Mouse (Mus musculus): ENCODE measurements around the gene Ngfr. TPM values are rescaled to one million over a fixed set of nuclear protein-coding genes. Genes with fewer than 3 reads are reported as not detected.

Gene Ngfr
- total and polyA plus RNA-seq, 3 experiments: not detected

GRCm38 (mm10) chr11:95619081-95619480, 31.5 kb upstream of the Ngfr start:
- H3K4me1 ChIP-seq (ENCODE audit: control insufficient read depth in 1 of 2, insufficient read depth in 2 of 2, low read length in 2 of 2): no peaks in the 10 kb centered on the region
- H3K27ac ChIP-seq (ENCODE audit: control insufficient read depth, low read depth, low read length): no peak overlapping the region
- no peak overlapping the region for H3K4me3 ChIP-seq (ENCODE audit: control insufficient read depth in 1 of 2, insufficient read depth in 1 of 2, low read depth in 2 of 2, low read length in 2 of 2)
- H3K79me2 ChIP-seq (ENCODE audit: control insufficient read depth, insufficient read depth, low read length, poor library complexity): no peaks in the 10 kb centered on the region
- no peak overlapping the region for H3K9ac ChIP-seq (ENCODE audit: control insufficient read depth, low read depth, low read length, poor library complexity, severe bottlenecking)
- no peak for DNase-seq (ENCODE audit: low read depth, low spot score)
- no peaks in the 10 kb centered on the region for H3K36me3 ChIP-seq (ENCODE audit: control insufficient read depth in 1 of 2, insufficient read depth in 2 of 2, low read length in 2 of 2)
- TF ChIP-seq BHLHE40 (IDR thresholded peaks at IDR 0.05; ENCODE audit: borderline replicate concordance, low read depth, low read length): no peak
- TF ChIP-seq GATA1 (IDR thresholded peaks at IDR 0.05; ENCODE audit: low read depth, low read length): no peak
- no peak for TF ChIP-seq EP300 (IDR thresholded peaks at IDR 0.05; ENCODE audit: low read depth in 1 of 2, low read length in 2 of 2)
- no peak for TF ChIP-seq MYC (IDR thresholded peaks at IDR 0.05; ENCODE audit: low read depth, low read length)
- no peak for TF ChIP-seq UBTF (IDR thresholded peaks at IDR 0.05; ENCODE audit: borderline replicate concordance, insufficient read depth, low read depth, low read length)
- TF ChIP-seq MAX (IDR thresholded peaks at IDR 0.05; ENCODE audit: low read length): no peak
- no peaks in the 10 kb centered on the region for H3K9me3 ChIP-seq (replicated peaks; ENCODE audit: insufficient read depth, low read length)
- peaks cover 12 to 17% of the 10 kb centered on the region in 2 experiments for H3K27me3 ChIP-seq (ENCODE audit: control insufficient read depth in 1 of 2, insufficient read depth in 2 of 2, low read length in 2 of 2)

GRCm38 (mm10) chr11:95617785-95618465, 30.4 kb upstream of the Ngfr start:
- TF ChIP-seq POLR2A (IDR thresholded peaks at IDR 0.05; ENCODE audit: control insufficient read depth in 1 of 2, insufficient read depth in 1 of 2, low read depth in 1 of 2, low read length in 2 of 2, poor library complexity in 1 of 2) (no peak), MEF2A (IDR thresholded peaks at IDR 0.05; ENCODE audit: extremely low read depth, insufficient replicate concordance, low read depth, low read length, poor library complexity, severe bottlenecking) (no peak), SIN3A (IDR thresholded peaks at IDR 0.05; ENCODE audit: low read length) (no peak), ZC3H11A (IDR thresholded peaks at IDR 0.05; ENCODE audit: low read depth, low read length) (no peak), CHD2 (IDR thresholded peaks at IDR 0.05; ENCODE audit: low read length) (no peak), TBP (IDR thresholded peaks at IDR 0.05; ENCODE audit: low read depth, low read length) (no peak), MYB (IDR thresholded peaks at IDR 0.05; ENCODE audit: low read depth, low read length) (no peak), MAX (IDR thresholded peaks at IDR 0.05; ENCODE audit: low read length) (no peak), POLR2AphosphoS5 (IDR thresholded peaks at IDR 0.05; ENCODE audit: borderline replicate concordance, low read depth, low read length) (no peak), E2F4 (IDR thresholded peaks at IDR 0.05; ENCODE audit: borderline replicate concordance, low read depth, low read length) (no peak), HCFC1 (IDR thresholded peaks at IDR 0.05; ENCODE audit: low read depth, low read length) (no peak), JUND (IDR thresholded peaks at IDR 0.05; ENCODE audit: low read depth, low read length) (no peak), MAFK (IDR thresholded peaks at IDR 0.05; ENCODE audit: borderline replicate concordance, low read depth, low read length) (no peak), NRF1 (IDR thresholded peaks at IDR 0.05; ENCODE audit: insufficient read depth, low read depth, low read length, poor library complexity, severe bottlenecking) (no peak)
- DNase-seq (ENCODE audit: low read depth, low spot score): no peak
- no peaks in the 10 kb centered on the region for H3K36me3 ChIP-seq (ENCODE audit: control insufficient read depth in 1 of 2, insufficient read depth in 2 of 2, low read length in 2 of 2)
- peaks cover 12 to 14% of the 10 kb centered on the region in 2 experiments for H3K27me3 ChIP-seq (ENCODE audit: control insufficient read depth in 1 of 2, insufficient read depth in 2 of 2, low read length in 2 of 2)
- no peak overlapping the region for H3K9ac ChIP-seq (ENCODE audit: control insufficient read depth, low read depth, low read length, poor library complexity, severe bottlenecking)
- no peaks in the 10 kb centered on the region for H3K79me2 ChIP-seq (ENCODE audit: control insufficient read depth, insufficient read depth, low read length, poor library complexity)
- no peak overlapping the region for H3K4me3 ChIP-seq (ENCODE audit: control insufficient read depth in 1 of 2, insufficient read depth in 1 of 2, low read depth in 2 of 2, low read length in 2 of 2)
- no peak overlapping the region for H3K27ac ChIP-seq (ENCODE audit: control insufficient read depth, low read depth, low read length)
- H3K9me3 ChIP-seq (replicated peaks; ENCODE audit: insufficient read depth, low read length): no peaks in the 10 kb centered on the region
- no peaks in the 10 kb centered on the region for H3K4me1 ChIP-seq (ENCODE audit: control insufficient read depth in 1 of 2, insufficient read depth in 2 of 2, low read length in 2 of 2)
